Mouse (Mus musculus) Patski (cell line): ENCODE results near the gene Anp32a. TPM values are rescaled to one million over a fixed set of nuclear protein-coding genes. Genes with fewer than 3 reads are reported as not detected.

Experiments
- ATAC-seq: fragments of 100-300 bp; one replicate; pipeline ENCODE4 v1.8.0; 2021
- CTCF ChIA-PET: fragments of 350-600 bp; sonication (Branson Sonifier 250); formaldehyde crosslinking; loops from one replicate; lab custom pipeline; 2022; ENCODE audit warnings: inconsistent platforms; lab: Charles Lee
- POLR2A ChIA-PET: fragments of 350-600 bp; sonication (Branson Sonifier 250); formaldehyde crosslinking; loops from one replicate; lab custom pipeline; 2022; ENCODE audit warnings: antibody characterized with exemption, inconsistent platforms; lab: Charles Lee
- DNase-seq: peaks from one replicate; pipeline ENCODE4 v3.0.0-alpha.2; 2011; ENCODE audit warnings: low read depth, low spot score
- H3K27me3 ChIP-seq: fragments of 371-371 bp; one replicate; pipeline ENCODE4 v1.5.1; 2021
- CTCF ChIP-seq: fragments of 100-300 bp; IDR thresholded peaks from one replicate; pipeline ENCODE4 v1.5.1; 2021
- in situ Hi-C: fragments of 300-500 bp; cut with MboI; formaldehyde crosslinking; loops from 3 replicates; pipeline ENCODE4 v1.11.1; 2018; ENCODE audit warnings: low pct_unique_long_range_greater_than_20kb, mixed read lengths
- polyA plus RNA-seq: library from polyadenylated mRNA; unstranded; gene quantifications from one replicate; pipeline ENCODE4 v1.2.3, GENCODE M21; 2021

The Anp32a gene
- polyA plus RNA-seq, 1 experiment from 2014 or later, result 231 TPM

GRCm38 (mm10) chr9:62345633-62346387 is 4.7 kb downstream of the Anp32a start:
- CTCF ChIA-PET, result no interaction called here

GRCm38 (mm10) chr9:62346388-62346679 is 5.2 kb downstream of the Anp32a start:
- in situ Hi-C loops, result loop anchor here (10.0 kb wide), 1 partner anchor 108 kb away; no protein-coding TSS in a partner anchor
- POLR2A ChIA-PET, result no interaction called here
- H3K27me3 ChIP-seq, result no peaks in the 10 kb centered on the region
- DNase-seq (no peak), ATAC-seq (no peak)
- CTCF ChIA-PET, result no interaction called here
- TF ChIP-seq CTCF, result no peak

More at GRCm38 (mm10) chr9:62345633-62346387, 4.7 kb downstream of the Anp32a start:
- TF ChIP-seq CTCF, result no peak
- no peak for ATAC-seq
- in situ Hi-C loops, result loop anchor here (10.0 kb wide), 1 partner anchor 109 kb away; no protein-coding TSS in a partner anchor
- POLR2A ChIA-PET, result no interaction called here
- no peaks in the 10 kb centered on the region for H3K27me3 ChIP-seq
- no peak for DNase-seq

DNA sequence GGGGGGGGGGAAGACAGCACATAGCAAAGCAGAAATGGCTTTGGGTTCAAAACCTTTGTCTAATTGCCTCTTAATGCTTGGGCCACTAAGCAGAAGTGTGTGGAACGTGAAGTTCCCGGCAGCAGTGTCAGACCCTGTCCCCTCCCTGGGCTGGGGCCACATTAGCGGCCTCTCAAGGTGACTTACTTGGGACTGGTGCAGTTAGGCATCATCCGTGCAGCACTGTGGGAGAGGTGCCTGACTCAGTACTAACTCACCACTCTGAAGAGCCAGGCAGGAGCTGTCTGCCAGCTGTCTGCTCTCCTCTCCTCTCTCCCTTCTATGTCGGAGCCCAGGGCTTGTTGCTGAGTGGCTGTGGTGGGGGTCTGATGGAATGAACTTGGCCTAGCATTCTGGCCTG is 6.1 kb downstream of the Anp32a start:
- DNase-seq (no peak), ATAC-seq (no peak)
- TF ChIP-seq CTCF, result no peak
- ChIA-PET POLR2A (no interaction called here), CTCF (no interaction called here)
- no peaks in the 10 kb centered on the region for H3K27me3 ChIP-seq
- in situ Hi-C loops, result loop anchor here (10.0 kb wide), 1 partner anchor 108 kb away; no protein-coding TSS in a partner anchor

DNA sequence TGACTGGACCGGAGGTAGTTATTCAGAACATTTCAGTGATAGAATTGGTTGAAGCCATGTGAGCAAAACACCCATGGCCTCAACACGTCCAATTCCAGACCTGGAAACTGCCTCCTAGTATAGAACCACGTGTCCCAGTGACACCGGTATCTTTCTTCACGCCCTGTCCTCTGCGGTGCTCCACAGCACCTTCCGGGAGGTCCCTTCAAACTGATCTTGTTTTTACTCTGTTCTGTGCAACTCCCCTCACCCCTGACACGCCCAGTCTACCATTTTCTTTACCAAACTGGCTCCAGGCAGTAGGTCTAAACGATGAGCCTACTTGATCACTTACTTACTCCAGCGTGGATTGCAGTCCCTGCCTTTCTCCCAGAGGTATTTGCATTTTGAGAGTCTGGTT is 7.0 kb downstream of the Anp32a start:
- ChIA-PET CTCF (no interaction called here), POLR2A (no interaction called here)
- no peaks in the 10 kb centered on the region for H3K27me3 ChIP-seq
- ATAC-seq, result no peak
- in situ Hi-C loops, result loop anchor here (10.0 kb wide), 1 partner anchor 107 kb away; no protein-coding TSS in a partner anchor
- DNase-seq, result no peak
- TF ChIP-seq CTCF, result no peak

- POLR2A ChIA-PET, result no interaction called here
- in situ Hi-C loops, result loop anchor here (10.0 kb wide), 1 partner anchor 106 kb away; no protein-coding TSS in a partner anchor
Observed at GRCm38 (mm10) chr9:62348467-62348985, 7.4 kb downstream of the Anp32a start.

GRCm38 (mm10) chr9:62349250-62349649 is 8.2 kb downstream of the Anp32a start:
- DNase-seq (no peak), ATAC-seq (no peak)
- ChIA-PET POLR2A (no interaction called here), CTCF (interaction anchor here (1.0 kb wide), 1 partner anchor 13 kb away, joined by 3 read pairs; no protein-coding TSS in a partner anchor)
- H3K27me3 ChIP-seq, result no peaks in the 10 kb centered on the region
- in situ Hi-C loops, result loop anchor here (10.0 kb wide), 1 partner anchor 106 kb away; no protein-coding TSS in a partner anchor
- TF ChIP-seq CTCF, result no peak

More at GRCm38 (mm10) chr9:62348467-62348985, 7.4 kb downstream of the Anp32a start:
- DNase-seq (no peak), ATAC-seq (no peak)
- H3K27me3 ChIP-seq, result no peaks in the 10 kb centered on the region
- CTCF ChIA-PET, result interaction anchor here (1.0 kb wide), 1 partner anchor 13 kb away, joined by 3 read pairs; no protein-coding TSS in a partner anchor
- TF ChIP-seq CTCF, result no peak

GRCm38 (mm10) chr9:62350721-62351120 is 9.6 kb downstream of the Anp32a start:
- in situ Hi-C loops, result no loop called here
- ATAC-seq (no peak), DNase-seq (no peak)
- no peak for TF ChIP-seq CTCF
- ChIA-PET CTCF (interaction anchor here (0.9 to 1.0 kb wide), 2 partner anchors 11 to 85 kb away, joined by 3 read pairs; no protein-coding TSS in a partner anchor), POLR2A (no interaction called here)
- H3K27me3 ChIP-seq, result no peaks in the 10 kb centered on the region

DNA sequence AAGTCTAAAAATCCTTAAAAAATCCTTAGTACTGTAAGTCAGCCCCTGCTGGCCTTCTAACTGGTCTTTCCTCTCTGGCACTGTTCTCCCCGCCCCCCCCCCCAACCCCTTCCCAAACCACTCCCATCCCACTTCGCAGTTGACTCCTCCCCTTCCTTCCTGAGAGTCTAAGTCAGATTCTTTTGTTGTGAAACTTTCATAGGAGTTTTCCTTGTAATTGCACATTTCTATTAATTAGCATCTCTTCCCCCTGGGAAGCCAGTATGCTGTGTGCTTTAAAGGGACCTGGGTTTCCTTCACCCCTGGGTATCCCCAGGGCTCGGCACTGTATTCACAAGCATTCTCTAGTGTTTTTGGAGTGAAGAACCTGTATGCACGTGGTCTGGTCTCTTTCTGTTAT is 10.1 kb downstream of the Anp32a start:
- no peak for ATAC-seq
- H3K27me3 ChIP-seq, result no peaks in the 10 kb centered on the region
- TF ChIP-seq CTCF, result no peak
- CTCF ChIA-PET, result no interaction called here
- no peak for DNase-seq
- POLR2A ChIA-PET, result interaction anchor here (0.6 kb wide), 1 partner anchor 13 kb away, joined by 3 read pairs; no protein-coding TSS in a partner anchor
- in situ Hi-C loops, result no loop called here

GRCm38 (mm10) chr9:62353784-62354183 is 12.7 kb downstream of the Anp32a start:
- TF ChIP-seq CTCF, result no peak
- ChIA-PET POLR2A (no interaction called here), CTCF (no interaction called here)
- in situ Hi-C loops, result no loop called here
- DNase-seq (peak; percentile 76), ATAC-seq (peak; percentile 57)
- no peaks in the 10 kb centered on the region for H3K27me3 ChIP-seq

- CTCF ChIA-PET, result no interaction called here
- no peaks in the 10 kb centered on the region for H3K27me3 ChIP-seq
- ATAC-seq (no peak), DNase-seq (no peak)
- no peak for TF ChIP-seq CTCF
- in situ Hi-C loops, result no loop called here
- POLR2A ChIA-PET, result no interaction called here
Observed at GRCm38 (mm10) chr9:62354838-62355719, 14.0 kb downstream of the Anp32a start.
